Mouse (Mus musculus) intestine, embryonic 16.5 days (tissue): Measurements from ENCODE around the gene Tradd. TPM values are rescaled to one million over a fixed set of nuclear protein-coding genes. Genes with fewer than 3 reads are reported as not detected.

Experiments used
- ATAC-seq: fragments of 200-750 bp; cut with Nextera tagmentation; 2 replicates; pipeline ENCODE4 v1.8.0; 2017; ENCODE audit warnings: moderate TSS enrichment, moderate library complexity
- H3K27ac ChIP-seq: fragments of 300-500 bp; sonication (generic); 2 replicates; pipeline ENCODE4 v1.5.1; 2014; ENCODE audit warnings: mild to moderate bottlenecking, low read length
- H3K27me3 ChIP-seq: fragments of 300-500 bp; sonication (generic); replicated peaks from 2 replicates; pipeline ENCODE4 v1.6.1; 2014; ENCODE audit warnings: low read length, control low read depth, mixed read lengths; ENCODE audit not compliant: control insufficient read depth, insufficient read depth
- H3K36me3 ChIP-seq: fragments of 300-500 bp; sonication (generic); 2 replicates; pipeline ENCODE4 v1.6.1; 2014; ENCODE audit warnings: low read length, control low read depth; ENCODE audit not compliant: control insufficient read depth, insufficient read depth
- H3K4me1 ChIP-seq: fragments of 300-500 bp; sonication (generic); 2 replicates; pipeline ENCODE4 v1.6.1; 2014; ENCODE audit warnings: low read length, control low read depth, mixed read lengths; ENCODE audit not compliant: control insufficient read depth, insufficient read depth
- H3K4me2 ChIP-seq: fragments of 300-500 bp; sonication (generic); 2 replicates; pipeline ENCODE4 v1.6.1; 2014; ENCODE audit warnings: low read depth, low read length, control low read depth
- H3K4me3 ChIP-seq: fragments of 300-500 bp; sonication (generic); 2 replicates; pipeline ENCODE4 v1.5.1; 2014; ENCODE audit warnings: mild to moderate bottlenecking, low read length
- H3K9ac ChIP-seq: fragments of 300-500 bp; sonication (generic); 2 replicates; pipeline ENCODE4 v1.6.1; 2014; ENCODE audit warnings: low read depth, low read length
- H3K9me3 ChIP-seq: fragments of 300-500 bp; sonication (generic); 2 replicates; pipeline ENCODE4 v1.6.1; 2016; ENCODE audit warnings: low read length, control low read depth; ENCODE audit not compliant: control insufficient read depth
- WGBS: fragments of 180-500 bp; shearing (Covaris S2); extraction: QIAGEN DNeasy Blood & Tissue Kit; methylation state at CpG from one replicate; pipeline ENCODE4 v1.1.7; 2014; 5-methylcytosine and 5-hydroxymethylcytosine counted together
- polyA plus RNA-seq: library from polyadenylated mRNA; unstranded; fragments of >200 nt; fragmentation: Nextera tagmentation; extraction: Ambion mirVana; gene quantifications from 2 replicates; pipeline ENCODE4 v1.2.1, GENCODE M21; 2015

Gene Tradd
- polyA plus RNA-seq, 1 experiment from 2014 or later: 46.0 TPM

GRCm38 (mm10) chr8:105254152-105254965 lies 10.1 kb downstream of the Tradd start:
- H3K9me3 ChIP-seq: no peaks in the 10 kb centered on the region
- peaks cover 23% of the 10 kb centered on the region for H3K4me1 ChIP-seq
- peak overlapping the region; percentile 83 for H3K9ac ChIP-seq
- peak overlapping the region; percentile 81 for H3K27ac ChIP-seq
- WGBS: under 1% methylated on average over 70 of the region's 74 CpGs
- H3K36me3 ChIP-seq: peaks cover 4% of the 10 kb centered on the region; the same call in 1 of the 2 replicates
- peak overlapping the region; percentile 71 for H3K4me3 ChIP-seq
- H3K4me2 ChIP-seq: peak overlapping the region; percentile 98
- peak; percentile 91 for ATAC-seq
- H3K27me3 ChIP-seq: peaks cover 9% of the 10 kb centered on the region

GRCm38 (mm10) chr8:105253766-105254151 lies 10.7 kb downstream of the Tradd start:
- H3K27ac ChIP-seq: 0 out of 2 replicates have a peak overlapping the region, but pooled peaks have one; percentile 10
- peak overlapping the region; percentile 83; the same call in 1 of the 2 replicates for H3K9ac ChIP-seq
- peak overlapping the region; percentile 98 for H3K4me2 ChIP-seq
- H3K4me1 ChIP-seq: peaks cover 17% of the 10 kb centered on the region
- peak overlapping the region; percentile 71 for H3K4me3 ChIP-seq
- H3K27me3 ChIP-seq: peaks cover 4% of the 10 kb centered on the region; the same call in 1 of the 2 replicates
- WGBS: 38% methylated on average over 20 of the region's 20 CpGs
- 0 out of 2 replicates have a peak, but pooled peaks have one; percentile 8 for ATAC-seq
- H3K36me3 ChIP-seq: peaks cover 4% of the 10 kb centered on the region; the same call in 1 of the 2 replicates
- H3K9me3 ChIP-seq: no peaks in the 10 kb centered on the region

- H3K27ac ChIP-seq: no peak overlapping the region
- H3K4me3 ChIP-seq: no peak overlapping the region
- no peak for ATAC-seq
- WGBS: 80% methylated on average over 10 of the region's 10 CpGs
- H3K9ac ChIP-seq: no peak overlapping the region
- peaks cover 16% of the 10 kb centered on the region for H3K4me1 ChIP-seq
- H3K27me3 ChIP-seq: no peaks in the 10 kb centered on the region
- H3K4me2 ChIP-seq: no peak overlapping the region
- H3K36me3 ChIP-seq: peaks cover 4% of the 10 kb centered on the region; the same call in 1 of the 2 replicates
- H3K9me3 ChIP-seq: no peaks in the 10 kb centered on the region
These were observed 11.5 kb downstream of the Tradd start for GRCm38 (mm10) chr8:105252680-105253537.

GRCm38 (mm10) chr8:105251954-105252353 lies 12.5 kb downstream of the Tradd start:
- H3K4me2 ChIP-seq: no peak overlapping the region
- H3K4me1 ChIP-seq: peaks cover 16% of the 10 kb centered on the region
- ATAC-seq: no peak
- no peak overlapping the region for H3K9ac ChIP-seq
- no peaks in the 10 kb centered on the region for H3K27me3 ChIP-seq
- 90% methylated on average over 6 of the region's 6 CpGs for WGBS
- H3K36me3 ChIP-seq: peaks cover 4% of the 10 kb centered on the region; the same call in 1 of the 2 replicates
- no peak overlapping the region for H3K27ac ChIP-seq
- no peaks in the 10 kb centered on the region for H3K9me3 ChIP-seq
- no peak overlapping the region for H3K4me3 ChIP-seq

- no peak for ATAC-seq
- no peaks in the 10 kb centered on the region for H3K27me3 ChIP-seq
- H3K9me3 ChIP-seq: no peaks in the 10 kb centered on the region
- no peak overlapping the region for H3K4me3 ChIP-seq
- H3K27ac ChIP-seq: no peak overlapping the region
- WGBS: 93% methylated on average over 7 of the region's 7 CpGs
- no peak overlapping the region for H3K9ac ChIP-seq
- no peaks in the 10 kb centered on the region for H3K4me1 ChIP-seq
- peaks cover 20% of the 10 kb centered on the region for H3K36me3 ChIP-seq
- H3K4me2 ChIP-seq: no peak overlapping the region
These were observed 23.4 kb downstream of the Tradd start for GRCm38 (mm10) chr8:105241016-105241415.

GRCm38 (mm10) chr8:105237442-105238142 lies 26.8 kb downstream of the Tradd start:
- H3K27me3 ChIP-seq: no peaks in the 10 kb centered on the region
- no peak overlapping the region for H3K9ac ChIP-seq
- H3K4me1 ChIP-seq: peaks cover 5% of the 10 kb centered on the region; the same call in 1 of the 2 replicates
- peaks cover 19% of the 10 kb centered on the region for H3K36me3 ChIP-seq
- no peak overlapping the region for H3K27ac ChIP-seq
- no peak overlapping the region for H3K4me3 ChIP-seq
- ATAC-seq: no peak
- WGBS: 87% methylated on average over 14 of the region's 14 CpGs
- no peaks in the 10 kb centered on the region for H3K9me3 ChIP-seq
- no peak overlapping the region for H3K4me2 ChIP-seq

GRCm38 (mm10) chr8:105235206-105235605 lies 29.2 kb downstream of the Tradd start:
- Histone ChIP-seq H3K9me3 (no peaks in the 10 kb centered on the region), H3K4me2 (no peak overlapping the region), H3K27ac (no peak overlapping the region), H3K9ac (no peak overlapping the region), H3K27me3 (no peaks in the 10 kb centered on the region), H3K36me3 (peaks cover 15% of the 10 kb centered on the region), H3K4me3 (no peak overlapping the region), H3K4me1 (peaks cover 5% of the 10 kb centered on the region; the same call in 1 of the 2 replicates)
- no peak for ATAC-seq
- WGBS: 67% methylated on average over 1 of the region's 1 CpGs

GRCm38 (mm10) chr8:105233126-105233935 lies 31.1 kb downstream of the Tradd start:
- H3K9ac ChIP-seq: no peak overlapping the region
- ATAC-seq: no peak
- peaks cover 5% of the 10 kb centered on the region; the same call in 1 of the 2 replicates for H3K4me1 ChIP-seq
- H3K36me3 ChIP-seq: peaks cover 8% of the 10 kb centered on the region; the same call in 1 of the 2 replicates
- H3K4me2 ChIP-seq: no peak overlapping the region
- no peaks in the 10 kb centered on the region for H3K27me3 ChIP-seq
- 24% methylated on average over 1 of the region's 1 CpGs for WGBS
- no peak overlapping the region for H3K4me3 ChIP-seq
- H3K9me3 ChIP-seq: no peaks in the 10 kb centered on the region
- no peak overlapping the region; the same call in 1 of the 2 replicates for H3K27ac ChIP-seq
